Mouse (Mus musculus) B cell, adult (primary cell): Measurements from ENCODE around the gene Gm43517. TPM values are rescaled to one million over a fixed set of nuclear protein-coding genes. Genes with fewer than 3 reads are reported as not detected.

ENCODE experiments used
- total RNA-seq: library from RNA; stranded (reverse); gene quantifications from 4 replicates; pipeline ENCODE4 v1.2.4, GENCODE M21; 2023; ENCODE audit not compliant: inconsistent age

Gm43517 gene
- not detected in 4 replicates for total RNA-seq

GRCm38 (mm10) chr12:49384876-49385630, at the start of gene Gm43517:
TSS of gene Gm43517 (plus strand) at chr12:49385174.

GRCm38 (mm10) chr12:49382565-49383520, 2.1 kb upstream of the Gm43517 start, which contains the start of gene Foxg1:
TSS of gene Foxg1 (plus strand) at chr12:49382660.

Other genes with a start within 250 kb of the Gm43517 start
- gene Foxg1, start 2.5 kb upstream of the Gm43517 start, total RNA-seq: not detected in 4 replicates